Mouse (Mus musculus) megakaryocyte-erythroid progenitor cell, adult 5-6 weeks (primary cell): Measurements from ENCODE around the gene Trnp1. TPM values are rescaled to one million over a fixed set of nuclear protein-coding genes. Genes with fewer than 3 reads are reported as not detected.

Source experiments
- total RNA-seq, 2 experiments: library from RNA; stranded (forward) in 1 of 2; stranded (reverse) in 1 of 2; fragments of 200-1000, 215-1000 nt in 1 of 2; fragments of >200 nt in 1 of 2; fragmentation: Nextera tagmentation in 1 of 2; gene quantifications; 2 replicates each; pipeline ENCODE4 v1.2.3; 2014 to 2017

The Trnp1 gene
- total RNA-seq, 2 experiments from 2014 or later = 3.9 TPM; not detected in 1

Other genes with a start within 250 kb of the Trnp1 start
- gene Sytl1, start 235.4 kb downstream of the Trnp1 start, total RNA-seq (2014; fragmentation: Nextera tagmentation) = 0.44 and 1.6 TPM in 2 replicates
- gene Sytl1, start 235.4 kb downstream of the Trnp1 start, total RNA-seq (2017) = 1.9 TPM in 1 of 2 replicates, not detected in the other
- 38.1 and 66.4 TPM in 2 replicates for gene Tmem222, start 220.8 kb downstream of the Trnp1 start, total RNA-seq (2014; fragmentation: Nextera tagmentation)
- 18.2 and 19.2 TPM in 2 replicates for gene Tmem222, start 220.8 kb downstream of the Trnp1 start, total RNA-seq (2017)
- 15.3 and 18.6 TPM in 2 replicates for gene Wdtc1, start 145.1 kb downstream of the Trnp1 start, total RNA-seq (2014; fragmentation: Nextera tagmentation)
- 7.5 and 8.0 TPM in 2 replicates for gene Wdtc1, start 145.1 kb downstream of the Trnp1 start, total RNA-seq (2017)
- 31.8 and 33.1 TPM in 2 replicates for gene Slc9a1, start 128.8 kb downstream of the Trnp1 start, total RNA-seq (2014; fragmentation: Nextera tagmentation)
- 5.8 and 13.7 TPM in 2 replicates for gene Slc9a1, start 128.8 kb downstream of the Trnp1 start, total RNA-seq (2017)
- not detected in 2 replicates for gene Tent5b, start 18.4 kb downstream of the Trnp1 start, total RNA-seq (2014; fragmentation: Nextera tagmentation)
- gene Tent5b, start 18.4 kb downstream of the Trnp1 start, total RNA-seq (2017) = 0.28 TPM in 1 of 2 replicates, not detected in the other
- not detected in 2 replicates for gene Kdf1, start 20.4 kb upstream of the Trnp1 start, total RNA-seq (2014; fragmentation: Nextera tagmentation)
- gene Kdf1, start 20.4 kb upstream of the Trnp1 start, total RNA-seq (2017) = not detected in 2 replicates
- gene Nudc, start 47.4 kb upstream of the Trnp1 start, total RNA-seq (2014; fragmentation: Nextera tagmentation) = 250 and 258 TPM in 2 replicates
- 271 and 301 TPM in 2 replicates for gene Nudc, start 47.4 kb upstream of the Trnp1 start, total RNA-seq (2017)
- not detected in 2 replicates for gene Nr0b2, start 54.8 kb upstream of the Trnp1 start, total RNA-seq (2014; fragmentation: Nextera tagmentation)
- not detected in 2 replicates for gene Nr0b2, start 54.8 kb upstream of the Trnp1 start, total RNA-seq (2017)
- gene Gpatch3, start 76.2 kb upstream of the Trnp1 start, total RNA-seq (2014; fragmentation: Nextera tagmentation) = 1.2 and 6.2 TPM in 2 replicates
- gene Gpatch3, start 76.2 kb upstream of the Trnp1 start, total RNA-seq (2017) = 16.9 and 29.6 TPM in 2 replicates
- 16.0 and 20.9 TPM in 2 replicates for gene Gpn2, start 85.8 kb upstream of the Trnp1 start, total RNA-seq (2014; fragmentation: Nextera tagmentation)
- 19.5 and 29.3 TPM in 2 replicates for gene Gpn2, start 85.8 kb upstream of the Trnp1 start, total RNA-seq (2017)
- 1.7 and 2.7 TPM in 2 replicates for gene Sfn, start 103.6 kb upstream of the Trnp1 start, total RNA-seq (2014; fragmentation: Nextera tagmentation)
- gene Sfn, start 103.6 kb upstream of the Trnp1 start, total RNA-seq (2017) = 1.3 and 2.0 TPM in 2 replicates
- 16.2 and 24.1 TPM in 2 replicates for gene Zdhhc18, start 151.6 kb upstream of the Trnp1 start, total RNA-seq (2014; fragmentation: Nextera tagmentation)
- gene Zdhhc18, start 151.6 kb upstream of the Trnp1 start, total RNA-seq (2017) = 5.0 and 8.1 TPM in 2 replicates
- gene Pigv, start 174.1 kb upstream of the Trnp1 start, total RNA-seq (2014; fragmentation: Nextera tagmentation) = 7.0 and 10.1 TPM in 2 replicates
- 2.3 and 12.4 TPM in 2 replicates for gene Pigv, start 174.1 kb upstream of the Trnp1 start, total RNA-seq (2017)